Mouse (Mus musculus): ENCODE measurements around the gene Mfsd11. TPM values are rescaled to one million over a fixed set of nuclear protein-coding genes. Genes with fewer than 3 reads are reported as not detected.
"Not testable (repeated sequence)": the region's sequence is repeated elsewhere in the genome, so short reads cannot be mapped to it uniquely, and the experiment has no call there.

Gene Mfsd11
- total RNA-seq, 1 experiment from 2014 or later = 10.4 TPM

DNA sequence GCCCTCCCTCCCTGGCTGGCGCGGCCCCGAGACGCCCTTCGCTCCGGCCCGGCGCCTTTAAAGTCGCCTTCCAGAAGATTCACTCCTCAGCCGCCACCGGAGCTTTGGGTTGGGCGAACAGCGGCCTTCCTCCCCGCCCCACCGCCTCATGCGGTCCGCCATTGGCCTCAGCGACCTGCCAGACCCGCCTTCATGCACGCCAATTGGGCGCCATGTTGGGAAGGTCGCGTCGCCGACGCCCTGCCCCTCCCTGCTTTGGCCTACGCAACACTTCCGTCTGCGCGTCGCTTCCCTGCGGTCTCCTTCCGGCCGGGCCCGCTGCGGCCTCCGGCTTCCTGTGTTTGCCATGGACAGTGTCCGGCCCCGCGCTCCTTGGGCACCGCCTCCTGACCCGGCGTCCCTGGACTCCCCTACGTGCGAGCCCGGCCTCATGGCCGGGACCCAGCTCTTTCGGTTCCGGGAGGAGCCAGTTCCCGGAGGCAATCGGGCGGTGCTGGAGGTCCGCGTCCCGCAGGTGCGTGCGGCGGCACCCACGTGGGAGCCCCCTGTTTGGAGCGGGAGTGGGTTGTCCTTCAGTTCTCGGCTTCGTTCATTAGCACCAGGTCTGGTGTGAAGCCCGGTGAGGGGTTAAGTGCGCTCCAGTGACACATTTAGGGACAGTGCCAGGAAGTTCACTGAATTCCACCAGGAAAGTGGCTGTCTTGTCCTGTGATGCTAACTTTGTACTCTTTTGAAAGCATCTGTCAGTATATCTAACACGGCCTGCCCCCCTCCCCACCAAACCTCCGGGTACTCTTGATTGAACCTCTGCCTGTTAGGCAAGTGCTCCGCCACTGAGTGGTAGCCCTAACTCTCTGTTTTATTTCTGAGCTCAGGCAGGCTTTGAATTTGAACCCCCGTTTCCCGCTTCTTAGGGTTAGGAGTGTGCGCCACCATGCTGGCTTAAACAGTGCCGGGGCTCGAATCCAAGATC lies 8.7 kb upstream of the Mfsd11 start, which contains the start of the genes Mettl23 and Jmjd6:
TSS of gene Mettl23 (plus strand) at position 18 of the 973 bp plus-strand sequence.
TSS of gene Jmjd6 (minus strand) at position 189 of the 973 bp plus-strand sequence.
- peak; percentile 90 for ATAC-seq (replicated peaks; ENCODE audit: insufficient number of reproducible peaks, low FRiP score, low TSS enrichment, poor library complexity, severe bottlenecking)

GRCm38 (mm10) chr11:116846593-116847181 lies 5.6 kb upstream of the Mfsd11 start:
- no peak for ATAC-seq (replicated peaks; ENCODE audit: insufficient number of reproducible peaks, low FRiP score, low TSS enrichment, poor library complexity, severe bottlenecking)

DNA sequence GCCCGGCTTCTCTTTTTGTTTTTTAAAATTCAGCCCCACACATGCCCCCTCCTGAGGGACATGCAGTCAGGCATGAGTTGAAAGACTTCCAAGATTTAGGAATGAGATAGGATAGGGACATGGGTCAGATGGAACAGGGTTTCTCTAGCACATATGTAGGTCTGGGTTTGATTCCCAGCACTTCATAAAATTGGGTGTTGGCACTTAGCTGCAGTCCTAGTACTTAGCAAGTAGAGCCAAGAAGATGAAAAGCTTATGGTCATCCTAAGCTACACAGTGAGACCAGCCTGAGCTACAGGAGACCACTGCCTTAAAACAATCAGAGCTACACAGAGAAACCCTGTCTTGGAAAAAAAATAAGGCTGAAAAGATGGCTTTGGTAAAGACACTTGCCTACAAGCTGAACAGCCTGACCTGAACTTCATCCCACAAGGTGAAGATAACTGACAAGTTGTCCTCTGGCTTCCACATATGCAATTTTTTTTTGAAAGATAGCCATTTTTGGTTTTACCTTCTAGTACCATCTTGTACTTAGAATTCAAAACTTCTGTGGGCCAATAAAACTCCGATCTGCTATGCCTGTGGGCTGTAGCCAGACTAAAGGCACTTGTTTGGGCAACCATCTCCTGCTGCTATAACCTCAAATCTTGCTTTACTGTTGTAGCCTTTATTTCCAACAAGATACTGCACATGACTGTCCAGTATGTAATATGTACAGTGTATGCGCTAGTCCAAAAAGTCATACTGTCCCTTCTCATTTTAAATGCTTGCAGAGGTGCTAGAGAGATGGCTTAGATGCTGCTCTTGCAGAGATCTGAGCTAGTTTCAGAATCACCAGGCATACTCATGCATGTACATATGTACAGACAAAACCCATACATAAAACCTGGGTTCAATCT lies 4.8 kb upstream of the Mfsd11 start:
- ATAC-seq (replicated peaks; ENCODE audit: insufficient number of reproducible peaks, low FRiP score, low TSS enrichment, poor library complexity, severe bottlenecking) = no peak

DNA sequence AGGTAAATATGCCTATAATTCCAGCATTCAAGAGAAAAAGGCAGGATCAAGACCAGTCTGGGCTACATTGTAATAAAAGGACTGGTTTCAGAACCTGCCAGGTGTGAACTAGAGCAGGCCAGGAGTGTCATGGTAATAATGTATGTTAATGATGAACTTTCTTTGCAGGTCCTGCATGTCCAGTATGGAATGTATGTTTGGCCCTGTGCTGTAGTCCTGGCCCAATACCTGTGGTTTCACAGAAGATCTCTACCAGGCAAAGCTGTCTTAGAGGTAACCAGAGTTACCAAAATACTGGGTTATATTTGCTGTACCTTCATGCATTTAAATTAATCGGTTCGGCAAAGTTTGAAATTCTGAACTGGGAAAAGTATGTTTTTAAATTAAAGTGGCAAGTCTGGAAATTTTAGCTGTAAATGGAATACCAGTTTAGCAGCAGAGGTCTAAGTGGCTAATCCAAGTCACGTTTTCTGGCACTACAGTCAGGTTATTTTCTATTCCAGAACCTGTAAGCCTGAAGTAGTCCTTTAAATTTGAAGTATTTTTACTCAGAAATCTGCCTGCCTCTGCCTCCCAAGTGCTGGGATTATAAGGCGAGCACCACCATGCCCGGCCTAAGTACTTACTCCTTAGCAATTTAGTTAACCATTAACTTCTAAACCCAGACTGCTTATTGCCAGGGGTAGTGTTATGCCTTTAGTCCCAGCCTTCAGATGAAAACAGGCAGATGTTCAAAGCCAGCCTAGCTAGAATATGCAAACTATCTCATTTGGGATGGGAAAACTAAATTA lies 4.0 kb upstream of the Mfsd11 start:
- ATAC-seq (replicated peaks; ENCODE audit: insufficient number of reproducible peaks, low FRiP score, low TSS enrichment, poor library complexity, severe bottlenecking) = no peak

- not testable (repeated sequence) for ATAC-seq (replicated peaks; ENCODE audit: insufficient number of reproducible peaks, low FRiP score, low TSS enrichment, poor library complexity, severe bottlenecking)
These were observed 3.4 kb upstream of the Mfsd11 start for GRCm38 (mm10) chr11:116848877-116849178.

DNA sequence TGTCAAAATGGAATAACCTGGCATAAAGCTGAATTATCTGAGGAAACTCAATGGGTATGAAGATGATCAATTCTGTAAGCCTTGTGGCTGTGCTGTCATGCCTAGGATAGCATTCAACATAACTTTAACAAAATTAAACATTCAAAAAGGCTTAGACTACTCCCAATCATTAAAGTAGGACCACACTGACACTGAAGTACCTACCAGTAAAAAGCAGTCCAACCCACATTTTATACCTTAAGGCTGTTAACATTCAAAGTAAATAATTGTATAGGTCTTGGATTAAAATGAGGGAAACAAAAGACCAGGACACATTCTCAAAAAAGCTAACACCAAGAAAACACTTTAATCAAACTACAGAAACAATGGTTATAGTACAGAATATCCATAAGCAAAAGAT lies 2.7 kb upstream of the Mfsd11 start:
- ATAC-seq (replicated peaks; ENCODE audit: insufficient number of reproducible peaks, low FRiP score, low TSS enrichment, poor library complexity, severe bottlenecking) = no peak

DNA sequence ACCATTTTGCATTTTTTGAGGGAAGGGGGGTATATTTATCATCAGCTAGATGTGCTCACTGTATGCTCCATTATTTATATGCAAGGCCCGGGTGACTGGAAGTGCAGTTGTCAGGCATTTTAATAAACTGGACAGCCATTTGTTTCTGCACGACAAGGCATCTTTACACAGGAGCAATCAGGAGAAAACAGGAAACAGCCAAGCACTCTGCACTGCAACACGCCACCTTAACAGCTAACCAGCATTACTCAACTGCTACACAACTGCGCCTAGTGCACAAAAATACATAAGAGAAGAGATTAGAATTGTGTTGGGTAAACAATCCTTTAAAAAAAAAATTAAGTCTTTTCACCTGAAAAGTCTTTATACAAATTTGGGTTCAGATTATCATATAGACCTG lies 2.2 kb upstream of the Mfsd11 start:
- ATAC-seq (replicated peaks; ENCODE audit: insufficient number of reproducible peaks, low FRiP score, low TSS enrichment, poor library complexity, severe bottlenecking) = no peak

- ATAC-seq (replicated peaks; ENCODE audit: insufficient number of reproducible peaks, low FRiP score, low TSS enrichment, poor library complexity, severe bottlenecking) = no peak
These were observed 1.3 kb upstream of the Mfsd11 start for GRCm38 (mm10) chr11:116850833-116851477.

DNA sequence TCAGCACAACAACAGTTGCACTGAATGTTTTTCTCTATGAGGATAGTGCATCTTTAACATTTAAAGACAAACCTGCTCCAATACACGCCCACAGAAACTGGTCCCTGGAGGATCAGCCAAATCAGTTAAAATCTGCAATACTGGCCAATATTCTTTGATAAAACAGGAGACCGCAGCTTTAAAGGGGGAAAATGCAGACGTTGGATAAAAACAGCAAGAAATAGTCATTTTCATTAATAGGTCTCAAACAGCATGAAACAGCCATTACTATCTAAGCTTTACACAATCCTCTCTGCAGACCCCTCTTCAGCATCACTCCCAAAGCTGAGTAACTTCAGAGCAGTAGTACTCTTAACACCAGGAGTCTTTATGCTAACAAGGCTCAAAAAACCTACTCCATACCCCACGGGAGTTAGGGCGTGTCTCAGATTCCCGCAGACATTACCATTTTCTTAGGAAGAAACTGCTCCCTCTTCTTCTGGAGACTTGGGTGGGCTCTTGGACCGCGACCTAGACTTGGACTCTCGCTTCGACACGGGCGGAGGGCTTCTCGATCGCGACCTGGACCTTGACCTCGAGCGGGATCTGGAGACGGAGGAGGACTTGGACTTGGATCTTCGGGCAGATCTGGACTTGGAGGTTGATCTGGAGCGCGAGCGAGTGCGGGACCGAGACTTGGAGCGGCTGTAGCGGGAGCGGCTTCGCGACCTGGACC lies 507 bp upstream of the Mfsd11 start:
- no peak for ATAC-seq (replicated peaks; ENCODE audit: insufficient number of reproducible peaks, low FRiP score, low TSS enrichment, poor library complexity, severe bottlenecking)

DNA sequence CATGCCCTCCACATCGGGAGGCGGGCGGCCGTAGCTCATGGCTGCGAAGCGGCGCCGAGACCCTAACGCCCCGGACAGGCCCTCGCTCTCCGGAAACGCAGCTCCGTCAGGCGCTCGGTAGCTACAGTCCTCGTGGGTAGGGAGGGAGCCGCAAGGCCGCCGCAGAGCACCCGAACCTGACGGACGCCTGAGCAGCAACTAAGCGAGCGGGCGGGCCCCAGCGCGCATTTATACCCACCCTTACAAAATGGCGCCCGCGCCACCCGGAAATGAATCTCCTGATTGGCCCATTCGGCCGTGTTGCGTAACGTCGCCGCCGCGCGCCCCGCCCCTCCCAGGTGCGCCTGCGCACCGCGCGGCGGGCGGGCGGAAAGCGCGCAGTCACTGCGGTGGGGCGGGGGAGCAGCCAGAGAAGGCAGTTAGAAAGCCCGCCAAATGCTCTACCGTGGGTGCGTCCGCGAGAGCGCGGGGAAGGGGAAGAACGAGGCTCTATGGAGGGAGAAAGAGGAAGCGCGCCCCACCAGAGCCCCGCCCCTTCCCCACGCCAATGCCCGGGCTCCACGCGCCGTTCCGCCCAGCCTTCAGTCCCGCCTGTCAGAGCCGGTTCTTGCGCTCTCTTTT lies 761 bp downstream of the Mfsd11 start, which contains the start of gene Srsf2:
TSS of gene Srsf2 (minus strand) at position 204 of the 621 bp plus-strand sequence.
- ATAC-seq (replicated peaks; ENCODE audit: insufficient number of reproducible peaks, low FRiP score, low TSS enrichment, poor library complexity, severe bottlenecking) = peak; percentile 77

- peak; percentile 74 for ATAC-seq (replicated peaks; ENCODE audit: insufficient number of reproducible peaks, low FRiP score, low TSS enrichment, poor library complexity, severe bottlenecking)
These were observed 1.3 kb downstream of the Mfsd11 start for GRCm38 (mm10) chr11:116853512-116853928.

GRCm38 (mm10) chr11:116854279-116854678 lies 2.0 kb downstream of the Mfsd11 start:
- ATAC-seq (replicated peaks; ENCODE audit: insufficient number of reproducible peaks, low FRiP score, low TSS enrichment, poor library complexity, severe bottlenecking) = no peak

GRCm38 (mm10) chr11:116857183-116857850 lies 5.1 kb downstream of the Mfsd11 start:
- no peak for ATAC-seq (replicated peaks; ENCODE audit: insufficient number of reproducible peaks, low FRiP score, low TSS enrichment, poor library complexity, severe bottlenecking)

GRCm38 (mm10) chr11:116864444-116864843 lies 12.2 kb downstream of the Mfsd11 start:
- ATAC-seq (replicated peaks; ENCODE audit: insufficient number of reproducible peaks, low FRiP score, low TSS enrichment, poor library complexity, severe bottlenecking) = no peak

DNA sequence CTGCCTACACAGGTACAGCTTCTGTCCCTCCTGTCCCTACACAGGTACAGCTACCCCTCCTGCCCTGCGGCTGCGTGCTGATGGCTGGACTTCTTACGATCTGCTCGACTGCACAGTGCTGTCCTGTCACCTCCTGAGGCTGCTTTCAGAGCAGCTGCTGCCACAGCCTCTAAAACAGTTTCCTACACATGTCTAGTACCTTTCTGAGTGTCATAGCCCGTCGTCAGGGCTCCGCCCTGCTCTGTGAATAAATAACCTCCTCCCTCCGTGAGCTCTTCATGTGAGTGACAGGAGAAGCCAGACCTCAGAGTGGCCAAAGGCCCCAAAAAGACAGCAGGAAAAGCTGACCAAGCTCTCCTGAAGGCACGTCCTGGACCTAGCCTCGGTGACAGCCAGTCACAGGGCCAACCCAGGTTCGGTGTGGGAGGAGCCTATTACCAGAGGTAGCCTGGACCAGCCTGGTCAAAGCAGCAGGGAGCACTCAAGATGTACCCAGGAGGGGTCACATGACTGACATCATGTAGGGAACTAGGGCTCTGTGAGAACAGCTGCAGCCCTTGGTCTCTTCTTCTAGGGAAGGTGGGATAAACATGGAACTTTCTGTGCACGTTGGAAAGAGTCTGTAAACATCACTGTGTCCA lies 13.8 kb downstream of the Mfsd11 start:
- ATAC-seq (replicated peaks; ENCODE audit: insufficient number of reproducible peaks, low FRiP score, low TSS enrichment, poor library complexity, severe bottlenecking) = no peak

DNA sequence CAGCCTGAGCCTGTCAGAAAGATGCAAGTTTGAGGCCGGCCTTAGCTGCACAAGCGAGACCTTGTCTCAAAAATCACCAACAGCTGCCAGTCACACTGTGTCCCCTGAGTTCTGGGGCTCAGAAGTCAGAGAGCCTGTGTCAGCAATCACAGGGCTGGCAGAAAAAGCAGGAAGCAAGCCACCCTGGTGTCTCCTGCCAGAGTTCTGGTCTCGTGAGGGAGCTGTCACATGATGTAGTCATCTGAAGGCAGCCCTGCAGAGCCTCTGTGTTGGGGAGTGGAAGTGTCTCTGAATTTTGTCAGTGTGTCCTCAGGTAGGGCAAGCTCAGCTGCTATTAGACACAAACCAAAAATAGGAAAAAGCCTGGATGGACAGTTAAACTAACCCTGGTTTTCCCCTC lies 15.9 kb downstream of the Mfsd11 start:
- no peak for ATAC-seq (replicated peaks; ENCODE audit: insufficient number of reproducible peaks, low FRiP score, low TSS enrichment, poor library complexity, severe bottlenecking)

All from monocyte, adult 5-6 weeks (primary cell).